Mouse (Mus musculus): Measurements from ENCODE around the gene Rad51b.

DNA sequence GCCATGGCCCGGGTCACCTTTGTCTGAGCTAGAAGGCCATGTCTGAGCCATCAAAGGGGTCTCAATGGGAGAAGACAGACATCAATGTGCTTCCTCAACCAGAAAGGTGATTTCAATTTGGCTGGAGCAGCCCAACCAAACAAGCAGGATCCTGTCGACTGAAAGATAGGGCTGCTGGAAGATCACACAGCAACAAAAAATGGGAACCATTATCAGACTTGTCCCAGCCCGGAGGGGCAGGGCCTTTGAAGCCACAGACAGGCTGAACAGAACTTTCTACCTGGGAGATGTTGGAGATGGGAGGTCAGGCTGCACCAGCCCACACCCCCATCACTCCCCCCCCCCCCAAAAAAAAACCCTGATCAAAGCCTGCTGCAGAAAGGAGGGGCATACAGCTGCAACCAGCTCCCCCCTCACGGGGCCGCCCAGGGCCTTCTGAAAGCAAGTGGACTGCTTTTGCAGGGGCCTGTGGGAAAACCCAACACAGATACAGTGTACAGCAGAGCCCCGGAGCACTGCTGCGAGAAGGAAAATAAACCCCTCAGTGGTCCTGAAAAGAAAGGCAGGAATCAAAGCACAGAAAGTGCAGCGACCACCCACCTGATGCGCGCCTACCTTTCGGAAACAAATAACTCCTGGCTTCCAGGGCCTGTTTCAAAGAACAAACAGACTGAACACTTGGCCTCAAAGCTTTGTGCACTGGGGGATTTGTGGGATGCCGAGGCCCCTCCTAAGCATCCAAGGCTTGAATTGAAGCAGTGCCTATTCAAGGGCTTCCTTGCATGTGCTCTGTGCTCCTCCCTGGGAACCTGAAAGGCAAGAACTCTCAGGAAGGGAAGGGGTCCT is 542.2 kb downstream of the Rad51b start:
- no peak for TF ChIP-seq USF1 (IDR thresholded peaks at IDR 0.05; ENCODE audit: low read depth, low read length)
- peak; percentile 33; the same call in 1 of the 2 replicates for TF ChIP-seq POLR2A (IDR thresholded peaks at IDR 0.05; ENCODE audit: low read depth, low read length)
- no peak for TF ChIP-seq ZC3H11A (IDR thresholded peaks at IDR 0.05; ENCODE audit: low read depth, low read length)
- TF ChIP-seq CTCF (conservative IDR thresholded peaks at IDR 0.05 in 1 of 2, IDR thresholded peaks at IDR 0.05 in 1 of 2; ENCODE audit: low read depth in 2 of 2, low read length in 2 of 2): no peak
- peak; percentile 47; the same call in 1 of the 2 replicates for TF ChIP-seq EP300 (IDR thresholded peaks at IDR 0.05; ENCODE audit: low read length)
- TF ChIP-seq GABPA (IDR thresholded peaks at IDR 0.05; ENCODE audit: insufficient replicate concordance, low read depth, low read length): no peak
- no peak for TF ChIP-seq CHD2 (IDR thresholded peaks at IDR 0.05; ENCODE audit: low read length)
- no peak for TF ChIP-seq E2F4 (IDR thresholded peaks at IDR 0.05; ENCODE audit: insufficient replicate concordance, low read depth, low read length)
- TF ChIP-seq NELFE (IDR thresholded peaks at IDR 0.05; ENCODE audit: low read depth, low read length): 0 out of 2 replicates have a peak, but pooled peaks have one; percentile 22
- TF ChIP-seq ZMIZ1 (IDR thresholded peaks at IDR 0.05; ENCODE audit: low read depth, low read length): no peak
